Mouse (Mus musculus) midbrain, embryonic 12.5 days (tissue): ENCODE results near the gene Gm44511. TPM values are rescaled to one million over a fixed set of nuclear protein-coding genes. Genes with fewer than 3 reads are reported as not detected.
"Not testable (repeated sequence)": the region's sequence is repeated elsewhere in the genome, so short reads cannot be mapped to it uniquely, and the experiment has no call there.

Experiments used
- ATAC-seq: fragments of 200-750 bp; cut with Nextera tagmentation; 2 replicates; pipeline ENCODE4 v1.8.0; 2017; ENCODE audit warnings: low read depth, moderate TSS enrichment, moderate library complexity; ENCODE audit not compliant: low FRiP score
- H3K27ac ChIP-seq: fragments of 300-500 bp; sonication (generic); replicated peaks from 2 replicates; pipeline ENCODE4 v1.5.1; 2016; ENCODE audit warnings: mild to moderate bottlenecking
- H3K27me3 ChIP-seq: fragments of 300-500 bp; sonication (generic); 2 replicates; pipeline ENCODE4 v1.6.1; 2016; ENCODE audit warnings: mild to moderate bottlenecking
- H3K36me3 ChIP-seq: fragments of 300-500 bp; sonication (generic); 2 replicates; pipeline ENCODE4 v1.6.1; 2016
- H3K4me1 ChIP-seq: fragments of 300-500 bp; sonication (generic); 2 replicates; pipeline ENCODE4 v1.6.1; 2016
- H3K4me2 ChIP-seq: fragments of 300-500 bp; sonication (generic); replicated peaks from 2 replicates; pipeline ENCODE4 v1.6.1; 2016; ENCODE audit warnings: mild to moderate bottlenecking, moderate library complexity
- H3K4me3 ChIP-seq: fragments of 300-500 bp; sonication (generic); 2 replicates; pipeline ENCODE4 v1.5.1; 2016; ENCODE audit warnings: mild to moderate bottlenecking
- H3K9ac ChIP-seq: fragments of 300-500 bp; sonication (generic); replicated peaks from 2 replicates; pipeline ENCODE4 v1.6.1; 2016; ENCODE audit warnings: mild to moderate bottlenecking, moderate library complexity
- H3K9me3 ChIP-seq: fragments of 300-500 bp; sonication (generic); 2 replicates; pipeline ENCODE4 v1.6.1; 2016; ENCODE audit warnings: mild to moderate bottlenecking
- WGBS: fragments of 180-500 bp; shearing (Covaris S2); methylation state at CpG from one replicate; pipeline ENCODE4 v1.1.7; 2016; 5-methylcytosine and 5-hydroxymethylcytosine counted together
- polyA plus RNA-seq: library from polyadenylated mRNA; unstranded; fragments of >200 nt; fragmentation: Nextera tagmentation; extraction: Ambion mirVana; gene quantifications from 2 replicates; pipeline ENCODE4 v1.2.1, GENCODE M21; 2016

Gene Gm44511
- polyA plus RNA-seq, 1 experiment from 2014 or later, result not detected

DNA sequence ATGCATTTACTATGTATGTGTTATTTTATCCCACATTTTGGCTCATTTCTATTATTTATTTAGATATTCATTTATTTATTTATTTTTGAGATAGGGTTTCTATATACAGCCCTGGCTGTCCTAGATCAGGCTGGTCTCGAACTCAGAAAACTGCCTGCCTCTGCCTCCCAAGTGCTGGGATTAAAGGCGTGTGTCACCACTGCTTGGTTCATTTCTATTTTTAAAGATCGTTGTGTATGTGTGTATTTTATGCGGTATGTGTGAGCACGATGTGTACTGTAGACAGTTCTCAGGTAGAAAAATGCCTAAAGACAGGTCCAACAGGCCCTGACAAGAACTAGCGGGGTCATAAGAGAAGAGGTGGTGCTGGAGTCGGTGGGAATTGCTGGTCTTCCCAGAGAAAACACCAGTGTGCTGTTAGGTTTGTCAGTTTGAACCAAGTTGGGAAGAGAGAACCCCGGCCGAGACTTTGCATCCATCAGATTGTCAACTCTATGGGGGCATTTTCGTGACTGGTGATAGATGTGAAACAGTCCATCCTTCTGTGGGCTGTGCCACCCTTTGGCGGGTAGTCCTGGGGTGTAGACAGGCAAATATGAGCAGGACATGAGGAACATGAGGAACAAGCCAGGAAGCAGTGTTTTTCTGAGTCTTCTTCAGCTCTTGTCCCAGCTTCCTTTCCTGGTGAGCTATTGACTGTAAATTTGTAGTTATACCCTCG lies 28.8 kb downstream of the Gm44511 start:
- H3K4me1 ChIP-seq, result peaks cover 10% of the 10 kb centered on the region
- peak overlapping the region; percentile 61 for H3K4me3 ChIP-seq
- 80% methylated on average over 12 of the region's 12 CpGs for WGBS

DNA sequence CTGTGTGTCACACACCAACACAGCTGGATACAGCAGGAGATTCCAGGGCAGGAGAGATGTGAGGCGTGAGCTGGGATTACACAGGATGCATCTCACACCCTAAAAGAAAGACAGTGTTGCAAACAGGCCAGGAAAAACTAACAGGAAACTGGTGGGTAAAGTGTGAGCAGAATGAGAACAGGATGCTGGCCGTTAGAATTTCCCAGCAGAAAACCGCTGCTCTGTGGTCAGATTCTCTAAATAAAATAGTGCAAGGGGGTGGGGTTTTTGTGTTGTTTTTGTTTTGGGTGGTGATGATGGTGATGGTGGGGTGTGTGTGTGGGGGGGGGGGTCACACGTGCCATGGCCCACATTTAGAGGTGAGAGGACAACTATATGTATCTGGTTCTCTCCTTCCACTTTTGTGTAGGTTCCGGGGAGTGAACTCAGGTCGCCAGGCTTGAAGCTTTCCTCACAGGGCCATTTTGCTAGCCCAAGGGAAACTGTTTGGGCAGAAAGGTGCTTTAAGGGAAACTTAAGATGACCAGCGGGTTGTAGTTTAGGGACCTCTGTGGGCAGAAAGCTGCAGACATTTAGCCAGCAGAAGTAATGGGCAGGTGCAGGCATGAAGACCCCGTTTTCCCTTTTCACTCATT lies 29.7 kb downstream of the Gm44511 start:
- whole genome bisulfite sequencing, result 78% methylated on average over 8 of the region's 8 CpGs
- no peak overlapping the region for H3K4me3 ChIP-seq
- H3K27ac ChIP-seq, result no peak overlapping the region
- no peak overlapping the region for H3K9ac ChIP-seq
- H3K36me3 ChIP-seq, result no peaks in the 10 kb centered on the region
- H3K27me3 ChIP-seq, result no peaks in the 10 kb centered on the region
- H3K4me1 ChIP-seq, result peaks cover 9% of the 10 kb centered on the region
- ATAC-seq, result no peak
- H3K4me2 ChIP-seq, result no peak overlapping the region
- no peaks in the 10 kb centered on the region for H3K9me3 ChIP-seq

More for the DNA sequence above, 28.8 kb downstream of the Gm44511 start:
- Histone ChIP-seq H3K9ac (no peak overlapping the region), H3K4me2 (peak overlapping the region; percentile 56), H3K27ac (no peak overlapping the region), H3K27me3 (no peaks in the 10 kb centered on the region), H3K36me3 (no peaks in the 10 kb centered on the region), H3K9me3 (no peaks in the 10 kb centered on the region)
- no peak for ATAC-seq

- Histone ChIP-seq H3K9me3 (no peaks in the 10 kb centered on the region), H3K4me1 (peaks cover 9% of the 10 kb centered on the region), H3K27ac (no peak overlapping the region), H3K9ac (no peak overlapping the region), H3K4me3 (no peak overlapping the region), H3K36me3 (no peaks in the 10 kb centered on the region), H3K27me3 (no peaks in the 10 kb centered on the region), H3K4me2 (no peak overlapping the region)
- 72% methylated on average over 6 of the region's 6 CpGs for WGBS
- ATAC-seq, result no peak
Measured at GRCm38 (mm10) chr6:128793734-128794133, 32.4 kb downstream of the Gm44511 start.

- H3K4me1 ChIP-seq, H3K4me3 ChIP-seq, H3K36me3 ChIP-seq, H3K9ac ChIP-seq, ATAC-seq, H3K27me3 ChIP-seq, H3K9me3 ChIP-seq, H3K4me2 ChIP-seq, H3K27ac ChIP-seq: not testable (repeated sequence)
- WGBS, result 91% methylated on average over 4 of the region's 4 CpGs
Measured at GRCm38 (mm10) chr6:128790491-128790994, 35.6 kb downstream of the Gm44511 start.

- Histone ChIP-seq H3K36me3 (no peaks in the 10 kb centered on the region), H3K4me2 (no peak within 1 kb of the TSS), H3K27me3 (no peaks in the 10 kb centered on the region), H3K27ac (no peak within 1 kb of the TSS), H3K9me3 (no peaks in the 10 kb centered on the region), H3K4me3 (no peak within 1 kb of the TSS), H3K4me1 (no peaks in the 10 kb centered on the region), H3K9ac (no peak within 1 kb of the TSS)
- ATAC-seq, result no peak
- 92% methylated on average over 2 of the region's 2 CpGs for WGBS
Measured at GRCm38 (mm10) chr6:128789115-128789514, 37.0 kb downstream of the Gm44511 start, which contains the start of gene Klrb1c. Gene Klrb1c, minus strand, starts transcription at chr6:128789215.

DNA sequence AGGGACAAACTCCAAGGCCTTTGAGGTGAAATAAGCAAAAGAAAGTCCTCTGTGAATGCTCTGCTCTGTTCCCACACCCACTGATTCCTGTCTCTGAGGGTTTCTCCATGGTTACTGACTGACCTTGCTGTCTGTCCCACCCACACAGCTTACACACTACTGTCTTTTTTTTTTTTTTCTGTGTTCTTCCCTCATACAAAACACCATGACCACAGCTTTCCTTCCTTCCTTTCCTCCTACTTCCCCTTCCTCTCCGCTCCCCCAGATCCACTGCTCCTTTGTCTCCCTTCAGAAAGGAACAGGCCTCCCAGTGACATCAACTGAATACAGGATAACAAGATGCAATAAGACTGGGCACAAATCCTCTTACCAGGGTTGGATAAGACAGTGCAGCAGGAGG lies 37.6 kb downstream of the Gm44511 start:
- Histone ChIP-seq H3K36me3 (no peaks in the 10 kb centered on the region), H3K4me1 (no peaks in the 10 kb centered on the region), H3K27me3 (no peaks in the 10 kb centered on the region), H3K9me3 (no peaks in the 10 kb centered on the region), H3K4me3 (no peak overlapping the region), H3K27ac (no peak overlapping the region), H3K9ac (no peak overlapping the region), H3K4me2 (no peak overlapping the region)
- WGBS, result 61% methylated on average over 1 of the region's 1 CpGs
- ATAC-seq, result no peak

DNA sequence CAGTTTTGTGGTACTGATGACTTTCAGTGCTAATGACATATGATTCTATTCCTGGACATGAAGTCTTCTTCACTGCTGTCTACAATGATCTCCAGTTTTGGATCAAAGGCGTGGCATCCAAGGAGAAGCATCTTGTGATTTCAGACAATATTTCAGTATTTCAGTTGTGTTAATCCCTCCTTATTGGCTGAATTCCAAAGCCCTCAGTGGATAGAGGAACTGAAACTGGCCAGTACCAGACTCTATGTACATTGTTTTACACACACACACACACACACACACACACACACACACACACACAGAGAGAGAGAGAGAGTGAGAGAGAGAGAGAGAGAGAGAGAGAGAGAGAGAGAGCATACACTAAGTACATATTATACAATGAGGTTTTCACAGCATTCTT lies 39.7 kb downstream of the Gm44511 start:
- 84% methylated on average over 1 of the region's 1 CpGs for WGBS
- H3K4me2 ChIP-seq, ATAC-seq: not testable (repeated sequence)

DNA sequence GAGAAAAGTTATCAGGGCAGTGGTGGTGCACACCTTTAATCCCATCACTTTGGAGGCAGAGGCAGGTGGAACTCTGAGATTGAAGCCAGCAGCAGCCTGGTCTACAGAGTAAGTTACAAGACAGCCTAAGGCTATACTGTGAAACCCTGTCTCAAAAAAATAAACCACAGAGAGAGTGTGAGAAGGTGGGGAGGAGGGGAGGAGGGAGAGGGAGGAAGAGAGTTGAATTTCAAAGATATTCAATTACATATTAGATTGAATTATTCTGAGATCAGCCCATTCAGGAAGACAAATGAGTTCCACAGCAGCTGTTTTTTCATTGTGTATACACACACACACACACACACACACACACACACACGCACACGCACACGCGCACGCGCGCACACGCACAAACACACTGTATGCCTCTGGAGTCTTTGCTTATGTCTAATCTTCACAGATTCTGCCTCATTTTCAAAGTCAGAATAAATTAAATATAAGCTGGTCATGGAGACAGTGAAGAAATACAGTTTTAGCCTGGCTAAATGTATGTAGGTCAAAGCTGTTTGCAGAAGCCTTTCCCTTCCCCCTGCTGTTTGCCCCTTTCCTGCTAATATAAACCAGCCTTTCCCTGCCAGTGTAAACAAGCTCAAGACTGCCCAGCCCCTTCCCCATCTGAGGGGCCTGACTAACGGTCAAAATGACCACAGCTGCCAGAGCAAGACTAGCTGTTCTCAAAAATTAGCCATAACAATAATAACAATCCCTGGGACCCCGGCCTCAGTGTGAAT lies 56.4 kb downstream of the Gm44511 start:
- no peaks in the 10 kb centered on the region for H3K9me3 ChIP-seq
- H3K4me2 ChIP-seq, result no peak overlapping the region
- 79% methylated on average over 10 of the region's 10 CpGs for WGBS
- H3K36me3 ChIP-seq, result no peaks in the 10 kb centered on the region
- ATAC-seq, result no peak
- no peaks in the 10 kb centered on the region for H3K27me3 ChIP-seq
- H3K9ac ChIP-seq, result no peak overlapping the region
- H3K27ac ChIP-seq, result 0 out of 2 replicates have a peak overlapping the region, but pooled peaks have one; percentile 3
- H3K4me1 ChIP-seq, result no peaks in the 10 kb centered on the region
- no peak overlapping the region for H3K4me3 ChIP-seq

More for the DNA sequence above, 39.7 kb downstream of the Gm44511 start:
- H3K9me3 ChIP-seq, H3K4me1 ChIP-seq, H3K27me3 ChIP-seq, H3K36me3 ChIP-seq, H3K27ac ChIP-seq, H3K4me3 ChIP-seq, H3K9ac ChIP-seq: not testable (repeated sequence)

DNA sequence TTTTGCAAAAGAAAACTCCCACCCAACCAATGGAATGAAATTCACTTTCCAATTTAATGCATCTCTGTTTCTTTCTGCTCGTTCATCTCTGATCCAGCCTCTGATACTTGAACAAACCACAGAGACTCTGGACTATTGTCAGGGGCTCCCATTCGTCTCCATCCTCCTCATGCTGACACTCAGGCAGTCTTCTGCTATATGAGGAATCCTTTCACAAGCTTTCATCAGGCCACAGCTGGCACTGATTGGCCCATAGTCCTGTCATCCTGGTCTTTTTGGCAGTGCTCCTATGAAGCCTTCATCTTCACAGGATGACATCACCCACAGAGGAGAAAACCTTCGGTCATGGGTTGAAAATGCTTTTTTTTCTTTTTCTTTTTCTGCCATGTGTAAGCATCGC lies 58.1 kb downstream of the Gm44511 start:
- Histone ChIP-seq H3K4me3 (no peak overlapping the region), H3K9ac (no peak overlapping the region), H3K36me3 (no peaks in the 10 kb centered on the region), H3K9me3 (no peaks in the 10 kb centered on the region), H3K4me2 (no peak overlapping the region), H3K27ac (no peak overlapping the region), H3K27me3 (no peaks in the 10 kb centered on the region), H3K4me1 (no peaks in the 10 kb centered on the region)
- ATAC-seq, result no peak
- 82% methylated on average over 4 of the region's 4 CpGs for WGBS

DNA sequence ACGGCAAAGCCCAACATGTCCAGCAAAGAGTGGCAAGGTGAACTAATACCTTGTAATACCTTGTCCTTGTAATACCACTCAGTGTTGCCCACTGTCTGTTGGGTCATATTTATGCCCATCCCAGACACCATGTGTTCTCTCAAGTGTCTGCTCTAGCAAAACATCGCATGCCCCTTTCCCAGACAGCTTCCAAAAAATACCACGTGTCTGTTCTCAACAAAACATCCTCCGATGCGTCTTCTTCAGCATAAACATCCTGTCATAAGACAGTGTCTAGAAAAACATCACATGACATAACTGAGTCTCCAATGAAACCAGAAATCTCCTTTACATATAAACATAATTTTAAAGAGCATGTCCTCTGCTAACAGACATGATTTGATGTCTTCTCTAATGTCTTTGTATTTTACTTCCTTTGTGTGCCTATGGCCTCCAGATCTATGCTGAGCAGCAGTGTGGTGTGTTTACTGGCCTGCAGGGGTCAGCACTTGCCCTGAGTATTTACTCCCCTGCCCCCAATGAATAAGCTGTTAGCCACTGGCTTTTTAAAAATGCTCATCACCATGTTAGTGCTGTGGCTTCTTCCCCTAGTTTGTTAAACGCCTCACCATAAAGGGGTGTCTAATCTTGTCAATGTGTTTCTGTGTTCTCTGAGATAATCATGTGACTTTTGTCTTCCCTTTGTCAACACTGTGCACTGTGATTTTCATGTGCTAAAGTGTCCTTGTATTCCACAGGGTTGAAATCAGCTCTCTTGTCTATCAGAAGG lies 59.4 kb downstream of the Gm44511 start:
- H3K27ac ChIP-seq, result peak overlapping the region; percentile 44
- H3K4me3 ChIP-seq, H3K9ac ChIP-seq, H3K4me2 ChIP-seq, H3K4me1 ChIP-seq, H3K27me3 ChIP-seq, H3K9me3 ChIP-seq, H3K36me3 ChIP-seq: not testable (repeated sequence)
- WGBS, result 70% methylated on average over 6 of the region's 6 CpGs
- ATAC-seq, result peak; percentile 42; the same call in 1 of the 2 replicates

DNA sequence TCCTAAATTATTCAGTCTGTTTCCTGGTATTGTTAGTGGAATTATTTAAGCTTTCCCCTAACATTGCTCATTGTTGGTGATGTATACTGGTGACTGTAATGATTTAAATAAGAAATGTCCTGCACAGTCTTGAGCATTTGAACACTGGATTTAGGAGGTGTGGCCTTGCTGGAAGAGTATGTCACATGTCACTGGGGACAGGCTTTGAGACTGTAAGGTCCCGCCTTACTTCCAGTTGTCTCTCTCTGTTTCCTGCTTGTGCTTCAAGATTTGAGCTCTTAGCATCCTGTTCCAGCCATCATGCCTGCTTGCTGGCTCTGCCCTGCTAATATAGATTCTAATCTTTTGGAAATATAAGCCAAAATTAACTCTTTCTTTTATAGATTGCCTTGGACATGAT lies 60.9 kb downstream of the Gm44511 start:
- H3K9me3 ChIP-seq, result no peaks in the 10 kb centered on the region
- 75% methylated on average over 1 of the region's 1 CpGs for WGBS
- ATAC-seq, result no peak
- H3K4me1 ChIP-seq, result no peaks in the 10 kb centered on the region
- no peaks in the 10 kb centered on the region for H3K36me3 ChIP-seq
- no peaks in the 10 kb centered on the region for H3K27me3 ChIP-seq
- no peak overlapping the region for H3K4me2 ChIP-seq
- H3K27ac ChIP-seq, result no peak overlapping the region
- no peak overlapping the region for H3K9ac ChIP-seq
- H3K4me3 ChIP-seq, result no peak overlapping the region
